ENCODE assay signal across 19 mouse cellular contexts in the genomic region with DNA sequence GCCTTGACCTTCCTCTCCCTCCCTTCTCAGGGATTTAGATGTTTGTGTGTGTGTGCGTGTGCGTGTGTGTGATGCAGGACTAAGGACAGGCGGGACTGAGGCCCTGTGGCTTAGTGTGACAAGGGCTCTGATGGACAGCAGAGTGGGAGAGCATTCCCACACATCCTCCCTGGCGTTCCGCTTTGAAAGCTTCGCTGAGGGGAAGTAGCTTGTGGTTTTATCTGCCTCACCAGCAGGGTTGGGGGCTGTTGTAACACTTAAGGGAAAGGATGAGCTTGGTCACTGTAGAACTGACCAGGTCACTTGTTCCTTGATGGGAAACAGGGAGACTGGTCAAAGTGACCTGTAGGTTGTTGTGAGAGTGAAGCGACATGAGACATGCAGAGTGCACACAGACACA. TPM values are rescaled to one million over a fixed set of nuclear protein-coding genes. Genes with fewer than 3 reads are reported as not detected.
A peak's percentile ranks its signal among the peaks of the same experiment; 100 is the strongest.
DNase-seq lines count a peak whose midpoint lies in the region; ATAC-seq and TF ChIP-seq lines count a peak whose summit lies in the region.
"Had no signal": no experiment of that assay in that cellular context is flagged by ENCODE, and none has a peak within 500 bp of the region (broad histone marks: within the 10 kb centered on the region; RNA-seq: fewer than 3 reads in every experiment).

No protein-coding gene starts in this region.

- no peaks in the 10 kb centered on the region for H3K36me3 ChIP-seq in forebrain, embryonic 15.5 days
- no peaks in the 10 kb centered on the region for H3K36me3 ChIP-seq in hindbrain, postnatal 0 days (ENCODE audit: insufficient read depth, low read length)
- H3K36me3 ChIP-seq in neural tube, embryonic 14.5 days (ENCODE audit: control insufficient read depth, insufficient read depth, low read length) = no peaks in the 10 kb centered on the region
- H3K36me3 ChIP-seq: embryonic facial prominence, embryonic 15.5 days; limb, embryonic 12.5 days; liver, embryonic 13.5 days; lung, embryonic 15.5 days had no signal

- peaks cover 38% of the 10 kb centered on the region for H3K4me1 ChIP-seq in forebrain, embryonic 15.5 days
- H3K4me1 ChIP-seq in hindbrain, postnatal 0 days (ENCODE audit: insufficient read depth, low read length) = peaks cover 15% of the 10 kb centered on the region
- peaks cover 21% of the 10 kb centered on the region; the same call in 1 of the 2 replicates for H3K4me1 ChIP-seq in neural tube, embryonic 14.5 days (ENCODE audit: control insufficient read depth, insufficient read depth, low read length)
- H3K4me1 ChIP-seq: embryonic facial prominence, embryonic 15.5 days; lung, embryonic 15.5 days had no signal

- no peaks in the 10 kb centered on the region for H3K27me3 ChIP-seq in forebrain, embryonic 15.5 days
- H3K27me3 ChIP-seq in hindbrain, postnatal 0 days (ENCODE audit: insufficient read depth, low read length) = no peaks in the 10 kb centered on the region
- no peaks in the 10 kb centered on the region for H3K27me3 ChIP-seq in neural tube, embryonic 14.5 days (ENCODE audit: control insufficient read depth, insufficient read depth, low read length)
- H3K27me3 ChIP-seq: embryonic facial prominence, embryonic 15.5 days; limb, embryonic 12.5 days; liver, embryonic 13.5 days; lung, embryonic 15.5 days had no signal

- ATAC-seq in forebrain, embryonic 15.5 days (replicated peaks) = no peak
- no peak for ATAC-seq in hindbrain, postnatal 0 days
- ATAC-seq in neural tube, embryonic 14.5 days (ENCODE audit: low read depth) = no peak

- intact Hi-C loops in left cerebral cortex, adult 2 months (cut with DNase I) = loop anchor here (2.0 kb wide), 1 partner anchor 54 kb away; no protein-coding TSS in a partner anchor

- peak overlapping the region; percentile 17; the same call in 1 of the 2 replicates for H3K27ac ChIP-seq in left cerebral cortex, adult 2 months
- H3K27ac ChIP-seq in forebrain, embryonic 15.5 days (replicated peaks) = peak overlapping the region; percentile 76
- H3K27ac ChIP-seq in hindbrain, postnatal 0 days = no peak overlapping the region
- peak overlapping the region; percentile 58 for H3K27ac ChIP-seq in neural tube, embryonic 14.5 days (ENCODE audit: low read depth, low read length)
- H3K27ac ChIP-seq: embryonic facial prominence, embryonic 15.5 days; limb, embryonic 12.5 days; liver, embryonic 13.5 days; lung, embryonic 15.5 days; stomach, postnatal 0 days had no signal

- no peaks in the 10 kb centered on the region for H3K9me3 ChIP-seq in forebrain, embryonic 15.5 days
- H3K9me3 ChIP-seq in hindbrain, postnatal 0 days (ENCODE audit: low read length) = no peaks in the 10 kb centered on the region
- no peaks in the 10 kb centered on the region for H3K9me3 ChIP-seq in neural tube, embryonic 14.5 days (ENCODE audit: control insufficient read depth, low read length)
- H3K9me3 ChIP-seq: embryonic facial prominence, embryonic 15.5 days; limb, embryonic 12.5 days; liver, embryonic 13.5 days; lung, embryonic 15.5 days had no signal

- no peak for DNase-seq in left cerebral cortex, adult 2 months (ENCODE audit: extremely low spot score in 1 of 2, low spot score in 2 of 2)
- no peak for DNase-seq in left cerebral cortex, adult 18-20 months (ENCODE audit: low spot score in 2 of 2)
- DNase-seq in hindbrain, postnatal 0 days (ENCODE audit: low spot score) = no peak
- DNase-seq in gastrocnemius, adult 8-10 months (ENCODE audit: low spot score in 2 of 2) = no peak
- no peak for DNase-seq in adrenal gland, adult 18-20 months (ENCODE audit: low spot score in 2 of 2)
- DNase-seq: cerebellum, postnatal 10 days; embryo, embryonic 11 days; gastrocnemius, postnatal 10 days; liver, embryonic 13.5 days; thymus, postnatal 14 days had no signal

- 80% methylated on average over 7 of the region's 7 CpGs for WGBS in forebrain, embryonic 15.5 days
- WGBS in hindbrain, postnatal 0 days = 72% methylated on average over 7 of the region's 7 CpGs
- WGBS in neural tube, embryonic 14.5 days = 83% methylated on average over 7 of the region's 7 CpGs

- TF ChIP-seq CTCF in left cerebral cortex, adult 2 months (IDR thresholded peaks at IDR 0.05) = no peak
- TF ChIP-seq CTCF in hindbrain, postnatal 0 days (IDR thresholded peaks at IDR 0.05; ENCODE audit: low read depth) = 0 out of 2 replicates have a peak, but pooled peaks have one; percentile 5

- no peak overlapping the region for H3K4me3 ChIP-seq in left cerebral cortex, adult 2 months
- H3K4me3 ChIP-seq in forebrain, embryonic 15.5 days = no peak overlapping the region
- H3K4me3 ChIP-seq in hindbrain, postnatal 0 days (ENCODE audit: low read length) = no peak overlapping the region
- H3K4me3 ChIP-seq in neural tube, embryonic 14.5 days (ENCODE audit: low read depth, low read length) = no peak overlapping the region
- H3K4me3 ChIP-seq: embryonic facial prominence, embryonic 15.5 days; layer of hippocampus, adult 2 months; limb, embryonic 12.5 days; liver, embryonic 13.5 days; lung, embryonic 15.5 days had no signal

- H3K4me2 ChIP-seq in forebrain, embryonic 15.5 days (replicated peaks) = no peak overlapping the region
- no peak overlapping the region for H3K4me2 ChIP-seq in hindbrain, postnatal 0 days (ENCODE audit: low read depth, low read length)
- H3K4me2 ChIP-seq in neural tube, embryonic 14.5 days (ENCODE audit: low read depth, low read length) = no peak overlapping the region
- H3K4me2 ChIP-seq: embryonic facial prominence, embryonic 15.5 days; limb, embryonic 12.5 days; liver, embryonic 13.5 days; lung, embryonic 15.5 days had no signal

- no peak overlapping the region for H3K9ac ChIP-seq in forebrain, embryonic 15.5 days (replicated peaks)
- no peak overlapping the region for H3K9ac ChIP-seq in hindbrain, postnatal 0 days (replicated peaks; ENCODE audit: low read length)
- H3K9ac ChIP-seq in neural tube, embryonic 14.5 days (replicated peaks; ENCODE audit: low read depth, low read length) = no peak overlapping the region
- H3K9ac ChIP-seq: embryonic facial prominence, embryonic 15.5 days; limb, embryonic 12.5 days; liver, embryonic 13.5 days; lung, embryonic 15.5 days had no signal

RNA-seq across cellular contexts. Expression of gene Vstm2l, which starts 56.1 kb away (rescaled TPM):
- 100 to 1,000 TPM; 159 to 170 TPM for total RNA-seq in left cerebral cortex, adult 2 months (2021)
- total RNA-seq in left cerebral cortex, adult 18-20 months (2021) = 100 to 1,000 TPM; 171 to 184 TPM
- 7.7 and 8.4 TPM in 2 replicates for polyA plus RNA-seq in forebrain, embryonic 15.5 days (2015; fragmentation: Nextera tagmentation; extraction: Ambion mirVana)
- 318 and 326 TPM in 2 replicates for total RNA-seq in hindbrain, postnatal 0 days (2014; rRNA removed)
- 46.4 TPM in 2 replicates for polyA plus RNA-seq in hindbrain, postnatal 0 days (2015; fragmentation: Nextera tagmentation; extraction: Ambion mirVana)
- polyA plus RNA-seq in neural tube, embryonic 14.5 days (2014; fragmentation: Nextera tagmentation; extraction: Ambion mirVana) = 46.5 and 60.0 TPM in 2 replicates
- not detected for total RNA-seq in gastrocnemius, adult 8-10 months (2022)
- 1 to 10 TPM; 1.6 to 3.3 TPM for total RNA-seq in adrenal gland, adult 18-20 months (2021)
- total RNA-seq: megakaryocyte-erythroid progenitor cell, adult 5-6 weeks had no signal
- polyA plus RNA-seq: heart, postnatal 0 days; liver, embryonic 13.5 days had no signal

Comparison
In these comparisons a context has a peak if more than half of its experiments do, and no peak if none do; other contexts are left out.
1. RNA of gene Vstm2l, which starts 56.1 kb away (total RNA-seq): 318 to 326 TPM in hindbrain, postnatal 0 days, 171 to 184 TPM in left cerebral cortex, adult 18-20 months and 159 to 170 TPM in left cerebral cortex, adult 2 months; 1.6 to 3.3 TPM in adrenal gland, adult 18-20 months and not detected in gastrocnemius, adult 8-10 months; every median in the first group is over 10 times any median in the second.